Mouse (Mus musculus) forebrain, embryonic 11.5 days (tissue): Measurements from ENCODE around the gene Pum2. TPM values are rescaled to one million over a fixed set of nuclear protein-coding genes. Genes with fewer than 3 reads are reported as not detected.

Source experiments
- ATAC-seq: fragments of 200-750 bp; cut with Nextera tagmentation; replicated peaks from 2 replicates; pipeline ENCODE4 v1.8.0; 2017; ENCODE audit warnings: moderate TSS enrichment; ENCODE audit not compliant: low FRiP score
- DNase-seq: peaks from one replicate; pipeline ENCODE4 v3.0.0-alpha.2; 2017; ENCODE audit warnings: low spot score
- H3K27ac ChIP-seq: fragments of 300-500 bp; sonication (generic); 2 replicates; pipeline ENCODE4 v1.5.1; 2014; ENCODE audit warnings: low read depth, low read length
- H3K27me3 ChIP-seq: fragments of 300-500 bp; sonication (generic); 2 replicates; pipeline ENCODE4 v1.6.1; 2014; ENCODE audit warnings: mild to moderate bottlenecking, low read length, mixed read lengths; ENCODE audit not compliant: control insufficient read depth, insufficient read depth
- H3K36me3 ChIP-seq: fragments of 300-500 bp; sonication (generic); 2 replicates; pipeline ENCODE4 v1.6.1; 2014; ENCODE audit warnings: mild to moderate bottlenecking, low read length, moderate library complexity, mixed read lengths; ENCODE audit not compliant: control insufficient read depth, insufficient read depth
- H3K4me1 ChIP-seq: fragments of 300-500 bp; sonication (generic); replicated peaks from 2 replicates; pipeline ENCODE4 v1.6.1; 2014; ENCODE audit warnings: low read length, mixed read lengths; ENCODE audit not compliant: control insufficient read depth, insufficient read depth
- H3K4me2 ChIP-seq: fragments of 300-500 bp; sonication (generic); 2 replicates; pipeline ENCODE4 v1.6.1; 2014; ENCODE audit warnings: low read depth, mild to moderate bottlenecking, low read length, moderate library complexity, mixed read lengths; ENCODE audit not compliant: severe bottlenecking
- H3K4me3 ChIP-seq: fragments of 300-500 bp; sonication (generic); 2 replicates; pipeline ENCODE4 v1.5.1; 2014; ENCODE audit warnings: low read depth, low read length
- H3K9ac ChIP-seq: fragments of 300-500 bp; sonication (generic); 2 replicates; pipeline ENCODE4 v1.6.1; 2014; ENCODE audit warnings: low read length
- H3K9me3 ChIP-seq: fragments of 300-500 bp; sonication (generic); 2 replicates; pipeline ENCODE4 v1.6.1; 2016; ENCODE audit warnings: low read length, mixed read lengths; ENCODE audit not compliant: control insufficient read depth
- WGBS: fragments of 180-500 bp; shearing (Covaris S2); extraction: QIAGEN DNeasy Blood & Tissue Kit; methylation state at CpG from one replicate; pipeline ENCODE4 v1.1.7; 2014; 5-methylcytosine and 5-hydroxymethylcytosine counted together
- polyA plus RNA-seq: library from polyadenylated mRNA; unstranded; fragments of >200 nt; fragmentation: Nextera tagmentation; extraction: Ambion mirVana; gene quantifications from 2 replicates; pipeline ENCODE4 v1.2.1, GENCODE M21; 2014

The Pum2 gene
- polyA plus RNA-seq, 1 experiment from 2014 or later = 106 TPM

DNA sequence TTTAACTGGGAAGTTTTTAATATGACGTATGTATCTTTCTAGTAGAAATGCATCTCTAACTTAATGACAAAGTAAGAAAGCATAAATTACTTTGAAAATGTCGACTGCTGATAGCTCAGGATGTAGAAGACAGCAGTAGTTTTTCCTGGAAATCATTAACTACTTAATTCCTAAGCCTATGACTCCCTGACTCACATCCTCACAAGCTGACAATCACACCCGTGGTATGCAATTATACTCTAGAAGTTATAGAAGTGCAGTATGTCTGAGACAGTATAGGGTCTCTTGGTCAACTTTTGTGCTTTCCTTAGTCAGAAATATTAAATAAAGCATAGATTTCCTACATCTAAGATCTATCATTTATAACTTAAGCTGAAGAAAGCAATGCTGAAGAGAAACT lies 12.2 kb upstream of the Pum2 start:
- Histone ChIP-seq H3K4me3 (no peak overlapping the region), H3K9ac (no peak overlapping the region), H3K9me3 (no peaks in the 10 kb centered on the region), H3K27ac (no peak overlapping the region), H3K4me2 (no peak overlapping the region), H3K36me3 (no peaks in the 10 kb centered on the region), H3K4me1 (no peaks in the 10 kb centered on the region), H3K27me3 (no peaks in the 10 kb centered on the region)
- ATAC-seq (no peak), DNase-seq (no peak)
- 73% methylated on average over 3 of the region's 3 CpGs for WGBS

DNA sequence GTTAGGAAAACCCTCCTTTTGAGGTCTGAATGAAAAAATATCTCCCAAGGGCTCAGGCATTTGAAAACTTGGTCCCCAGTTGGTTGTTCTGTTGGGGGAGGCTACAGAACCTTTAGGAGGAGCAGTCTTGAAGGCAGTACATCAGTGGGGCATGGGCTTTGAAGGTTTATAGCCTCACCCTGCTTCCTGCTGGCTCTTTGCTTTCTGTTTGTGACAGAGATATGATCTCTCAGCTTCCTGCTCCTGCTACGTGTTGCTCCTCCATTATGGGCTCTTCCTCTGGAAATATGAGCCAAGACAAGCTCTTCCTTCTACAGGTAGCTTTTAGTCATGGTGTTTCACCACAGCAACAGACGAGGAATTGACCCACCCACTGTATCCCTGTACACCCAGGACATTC lies 11.8 kb upstream of the Pum2 start:
- Histone ChIP-seq H3K4me2 (no peak overlapping the region), H3K4me3 (no peak overlapping the region), H3K36me3 (no peaks in the 10 kb centered on the region), H3K9me3 (no peaks in the 10 kb centered on the region), H3K4me1 (no peaks in the 10 kb centered on the region), H3K9ac (no peak overlapping the region), H3K27ac (no peak overlapping the region), H3K27me3 (no peaks in the 10 kb centered on the region)
- no peak for ATAC-seq
- 56% methylated on average over 2 of the region's 2 CpGs for WGBS
- no peak for DNase-seq

DNA sequence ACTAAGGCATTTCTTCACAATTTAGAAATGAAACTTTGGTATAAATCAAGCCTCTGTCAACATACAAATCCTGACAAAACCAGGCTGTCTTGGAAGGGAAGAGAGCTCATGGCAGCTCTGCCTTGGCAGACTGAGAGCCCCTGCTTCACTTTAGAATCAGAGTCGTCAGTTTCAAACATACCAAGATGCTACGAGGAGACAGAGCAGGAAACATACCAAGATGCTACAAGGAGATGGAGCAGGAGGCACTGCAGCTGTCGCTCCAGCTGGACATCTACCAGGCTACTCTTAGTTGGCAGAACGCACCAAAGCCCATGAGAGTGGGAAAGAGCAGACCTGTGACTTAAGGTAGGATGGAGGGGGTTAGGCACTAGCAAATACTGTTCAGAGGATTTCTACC lies 11.2 kb upstream of the Pum2 start:
- no peak overlapping the region for H3K9ac ChIP-seq
- no peaks in the 10 kb centered on the region for H3K4me1 ChIP-seq
- H3K36me3 ChIP-seq = no peaks in the 10 kb centered on the region
- no peak overlapping the region for H3K4me3 ChIP-seq
- 86% methylated on average over 4 of the region's 4 CpGs for WGBS
- no peak overlapping the region for H3K4me2 ChIP-seq
- no peaks in the 10 kb centered on the region for H3K9me3 ChIP-seq
- no peak overlapping the region for H3K27ac ChIP-seq
- no peaks in the 10 kb centered on the region for H3K27me3 ChIP-seq
- DNase-seq = no peak
- ATAC-seq = no peak

DNA sequence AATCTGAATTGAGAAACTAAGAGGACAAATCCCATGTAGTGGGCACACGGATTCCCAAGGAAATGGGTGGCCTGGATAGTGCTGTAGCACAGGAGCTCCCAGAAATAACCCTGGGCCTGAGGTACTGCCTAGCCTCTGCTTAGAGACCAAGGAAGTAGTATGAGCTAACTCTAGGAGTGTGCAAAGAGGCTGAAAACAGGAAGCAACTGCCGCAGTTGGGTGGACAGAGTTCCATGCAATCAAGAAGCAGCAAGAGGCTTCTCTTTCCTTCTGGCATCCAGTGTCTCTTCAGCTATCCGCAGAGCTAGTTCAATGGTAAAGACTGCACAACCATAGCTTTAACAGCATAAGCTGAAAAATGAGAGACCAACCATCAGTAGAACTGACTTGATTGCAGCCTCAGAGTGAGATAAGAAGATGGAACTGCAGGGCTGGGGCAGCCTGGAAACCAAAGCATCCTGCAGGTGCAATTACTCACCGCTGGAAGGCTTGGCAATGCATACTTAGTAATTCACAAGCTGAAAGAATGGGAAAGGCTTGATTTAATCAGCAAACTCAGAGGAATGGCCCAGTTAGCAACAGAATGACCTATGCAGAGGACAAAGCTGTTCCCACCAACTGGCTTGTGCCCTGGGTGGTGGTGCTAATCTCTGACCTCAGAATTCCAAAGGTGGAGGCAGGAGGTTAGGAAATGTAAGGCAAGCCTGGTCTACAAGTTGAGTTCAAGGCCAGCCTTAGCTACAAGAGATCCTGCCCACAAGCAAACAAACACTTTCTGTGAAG lies 6.3 kb upstream of the Pum2 start:
- Histone ChIP-seq H3K36me3 (no peaks in the 10 kb centered on the region), H3K9ac (no peak overlapping the region), H3K9me3 (no peaks in the 10 kb centered on the region), H3K27me3 (no peaks in the 10 kb centered on the region), H3K4me1 (no peaks in the 10 kb centered on the region), H3K4me2 (no peak overlapping the region), H3K4me3 (no peak overlapping the region), H3K27ac (no peak overlapping the region)
- WGBS = 89% methylated on average over 4 of the region's 4 CpGs
- ATAC-seq (no peak), DNase-seq (no peak)

DNA sequence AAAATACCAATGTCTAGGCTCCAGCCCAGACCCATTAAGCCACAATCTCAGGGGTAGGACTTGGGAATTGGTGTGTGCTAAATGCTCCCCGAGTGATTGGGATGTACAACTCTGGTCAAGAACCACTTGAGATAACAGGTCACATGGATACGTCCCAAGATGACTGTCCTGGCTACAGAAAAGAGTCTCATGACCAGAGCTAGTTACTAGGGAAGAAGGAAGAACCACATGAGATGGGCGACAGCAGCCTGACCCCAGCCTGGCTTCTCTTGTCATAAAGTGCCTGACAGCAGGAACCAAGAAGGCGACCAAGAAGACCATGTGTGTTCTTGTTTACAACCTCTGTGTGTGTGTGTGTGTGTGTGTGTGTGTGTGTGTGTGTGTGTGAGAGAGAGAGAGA lies 4.5 kb upstream of the Pum2 start:
- no peak overlapping the region for H3K4me3 ChIP-seq
- no peaks in the 10 kb centered on the region for H3K36me3 ChIP-seq
- H3K27me3 ChIP-seq = no peaks in the 10 kb centered on the region
- no peak overlapping the region for H3K27ac ChIP-seq
- ATAC-seq (no peak), DNase-seq (no peak)
- H3K9ac ChIP-seq = no peak overlapping the region
- H3K4me2 ChIP-seq = no peak overlapping the region
- peaks cover 5% of the 10 kb centered on the region; the same call in 1 of the 2 replicates for H3K4me1 ChIP-seq
- no peaks in the 10 kb centered on the region for H3K9me3 ChIP-seq
- WGBS = 82% methylated on average over 4 of the region's 4 CpGs

DNA sequence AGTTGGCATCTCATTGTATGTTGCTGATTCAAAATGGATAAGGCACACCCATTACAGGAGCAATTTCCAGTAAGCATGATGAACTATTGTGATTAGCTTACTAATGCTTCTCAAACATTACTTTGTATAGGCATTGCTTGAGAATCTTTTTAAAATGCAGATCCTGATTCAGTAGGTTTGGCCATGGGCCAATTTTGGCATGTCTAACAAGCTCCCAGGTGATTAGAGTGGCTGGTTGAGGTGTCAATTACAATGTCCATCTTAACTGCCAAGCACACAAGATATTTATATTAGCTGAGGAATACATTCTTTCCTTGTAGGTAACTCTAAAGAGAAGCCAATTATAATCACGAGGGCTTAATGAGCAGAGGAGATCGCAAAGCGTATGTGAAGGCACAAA lies 4.1 kb upstream of the Pum2 start:
- peak; percentile 62 for DNase-seq
- no peak; the same call in 1 of the 2 replicates for ATAC-seq
- H3K27ac ChIP-seq = no peak overlapping the region
- H3K27me3 ChIP-seq = no peaks in the 10 kb centered on the region
- H3K4me1 ChIP-seq = peaks cover 5% of the 10 kb centered on the region; the same call in 1 of the 2 replicates
- H3K9me3 ChIP-seq = no peaks in the 10 kb centered on the region
- no peak overlapping the region for H3K9ac ChIP-seq
- H3K36me3 ChIP-seq = no peaks in the 10 kb centered on the region
- no peak overlapping the region for H3K4me3 ChIP-seq
- H3K4me2 ChIP-seq = no peak overlapping the region
- 64% methylated on average over 3 of the region's 3 CpGs for WGBS

DNA sequence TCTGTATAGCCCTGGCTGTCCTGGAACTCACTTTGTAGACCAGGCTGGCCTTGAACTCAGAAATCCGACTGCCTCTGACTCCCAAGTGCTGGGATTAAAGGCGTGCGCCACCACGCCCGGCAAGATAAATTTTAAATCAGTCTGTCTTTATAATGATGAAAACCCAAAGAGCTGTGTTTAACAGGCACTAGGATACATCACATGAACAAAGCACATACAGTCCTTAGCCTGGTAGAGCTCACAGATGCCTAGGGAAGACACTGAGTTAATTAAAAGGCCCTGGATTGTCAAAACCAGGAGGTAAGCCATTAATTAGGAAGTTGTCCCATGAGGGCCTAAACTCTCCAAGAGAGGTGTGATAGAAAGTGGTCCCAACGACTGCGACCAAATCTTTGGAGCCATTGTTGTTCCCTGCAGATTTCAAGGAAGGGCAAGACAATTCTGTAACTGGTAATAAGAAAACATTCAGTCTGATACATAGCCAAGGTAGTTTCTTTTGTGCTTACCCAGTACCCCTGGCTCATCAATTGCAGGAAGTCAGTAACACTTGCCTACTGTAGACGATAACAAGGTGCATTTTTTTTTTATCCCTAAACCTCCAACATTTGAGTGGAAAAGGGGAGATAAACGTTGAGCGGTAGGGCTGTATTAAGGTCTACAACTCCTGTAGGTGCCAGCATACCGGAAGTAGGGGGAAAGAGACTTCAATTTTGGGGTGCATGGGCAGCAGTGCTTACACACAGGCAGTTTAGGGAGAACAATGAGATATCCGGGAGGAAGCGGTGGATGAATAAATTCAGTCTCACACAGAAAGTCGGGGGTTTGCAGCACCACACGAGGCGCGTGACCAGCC lies 587 bp upstream of the Pum2 start:
- peak overlapping the region; percentile 81 for H3K9ac ChIP-seq
- no peaks in the 10 kb centered on the region for H3K27me3 ChIP-seq
- ATAC-seq = peak; percentile 0; the same call in 1 of the 2 replicates
- H3K4me2 ChIP-seq = peak overlapping the region; percentile 60
- H3K4me3 ChIP-seq = peak overlapping the region; percentile 95
- WGBS = 37% methylated on average over 17 of the region's 17 CpGs
- peaks cover 12% of the 10 kb centered on the region for H3K4me1 ChIP-seq
- no peak for DNase-seq
- H3K36me3 ChIP-seq = no peaks in the 10 kb centered on the region
- peak overlapping the region; percentile 98 for H3K27ac ChIP-seq
- H3K9me3 ChIP-seq = no peaks in the 10 kb centered on the region

DNA sequence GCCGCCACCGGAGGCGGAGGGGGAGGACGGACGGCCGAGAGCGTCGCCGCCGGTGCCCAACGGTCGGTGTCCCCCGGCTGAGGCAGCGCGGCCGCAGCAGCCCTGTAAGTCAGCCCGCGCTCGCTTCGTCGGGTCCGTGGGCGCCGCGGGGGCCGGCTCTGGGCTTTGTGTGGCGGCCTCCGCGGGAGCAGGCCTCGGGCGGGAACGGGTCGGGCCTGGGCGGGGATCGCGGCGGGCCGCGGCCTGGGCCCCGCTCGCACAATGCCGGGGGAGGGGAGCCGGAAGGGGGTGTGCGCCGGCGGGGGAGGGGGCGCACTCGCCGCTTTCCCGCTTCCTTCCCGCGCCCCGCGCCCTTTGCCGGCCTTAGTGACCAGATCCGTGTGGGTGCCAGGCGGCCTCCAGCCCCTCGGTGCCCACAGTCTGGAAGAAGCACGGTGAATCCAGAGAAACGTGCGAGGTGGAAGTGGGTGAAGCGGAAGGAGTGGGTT lies 487 bp downstream of the Pum2 start:
- Histone ChIP-seq H3K27me3 (no peaks in the 10 kb centered on the region), H3K4me1 (peaks cover 12% of the 10 kb centered on the region), H3K36me3 (no peaks in the 10 kb centered on the region), H3K4me2 (peak overlapping the region; percentile 50), H3K9me3 (no peaks in the 10 kb centered on the region), H3K27ac (peak overlapping the region; percentile 98), H3K4me3 (peak overlapping the region; percentile 95), H3K9ac (peak overlapping the region; percentile 99)
- ATAC-seq (peak; percentile 86), DNase-seq (peak; percentile 88)
- WGBS = under 1% methylated on average over 36 of the region's 62 CpGs
